Mouse (Mus musculus): ENCODE measurements around the gene Znrf3.

DNA sequence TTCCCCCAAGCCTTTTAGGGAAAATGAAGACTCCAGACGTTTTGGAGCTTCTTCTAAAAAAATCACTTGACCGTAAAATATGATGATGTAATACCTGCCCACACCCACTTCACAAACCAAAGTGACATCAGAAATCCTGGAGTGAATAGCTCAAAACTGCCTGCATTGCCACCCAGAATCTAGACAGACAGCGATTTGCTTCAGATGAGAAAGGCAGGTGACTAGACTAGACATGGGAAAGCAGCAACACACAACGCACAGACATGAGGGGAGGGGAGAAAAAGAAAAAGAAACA, 172.6 kb downstream of the Znrf3 start:
- TF ChIP-seq CTCF (IDR thresholded peaks at IDR 0.05; ENCODE audit: extremely low read depth, insufficient read depth, insufficient read length, insufficient replicate concordance) (no peak), POLR2A (IDR thresholded peaks at IDR 0.05; ENCODE audit: low read depth, low read length) (no peak)
